Mouse (Mus musculus) liver, embryonic 15.5 days (tissue): ENCODE measurements at regions not wholly inside any gene's neighbourhood (a gene's known extent, or its start where the extent isn't known, plus 50 kb on each side); places are given as distances from the start of the nearest gene placed in this dataset.

Experiments used
- ATAC-seq: fragments of 200-750 bp; cut with Nextera tagmentation; 2 replicates; pipeline ENCODE4 v1.8.0; 2017; ENCODE audit warnings: moderate number of reproducible peaks, mild to moderate bottlenecking, moderate library complexity; ENCODE audit not compliant: insufficient read depth
- H3K27ac ChIP-seq: fragments of 300-500 bp; sonication (generic); replicated peaks from 2 replicates; pipeline ENCODE4 v1.5.1; 2015; ENCODE audit warnings: mild to moderate bottlenecking, inconsistent platforms
- H3K27me3 ChIP-seq: fragments of 300-500 bp; sonication (generic); 2 replicates; pipeline ENCODE4 v1.6.1; 2015; ENCODE audit warnings: mild to moderate bottlenecking, inconsistent platforms
- H3K36me3 ChIP-seq: fragments of 300-500 bp; sonication (generic); replicated peaks from 2 replicates; pipeline ENCODE4 v1.6.1; 2015; ENCODE audit warnings: moderate library complexity, mild to moderate bottlenecking, inconsistent platforms
- H3K4me1 ChIP-seq: fragments of 300-500 bp; sonication (generic); replicated peaks from 2 replicates; pipeline ENCODE4 v1.6.1; 2015; ENCODE audit warnings: inconsistent platforms
- H3K4me2 ChIP-seq: fragments of 300-500 bp; sonication (generic); 2 replicates; pipeline ENCODE4 v1.6.1; 2015; ENCODE audit warnings: moderate library complexity, mild to moderate bottlenecking, inconsistent platforms
- H3K4me3 ChIP-seq: fragments of 300-500 bp; sonication (generic); replicated peaks from 2 replicates; pipeline ENCODE4 v1.5.1; 2015; ENCODE audit warnings: mild to moderate bottlenecking, inconsistent platforms
- H3K9ac ChIP-seq: fragments of 300-500 bp; sonication (generic); 2 replicates; pipeline ENCODE4 v1.6.1; 2015; ENCODE audit warnings: moderate library complexity, mild to moderate bottlenecking, inconsistent platforms
- H3K9me3 ChIP-seq: fragments of 300-500 bp; sonication (generic); replicated peaks from 2 replicates; pipeline ENCODE4 v1.6.1; 2016; ENCODE audit warnings: inconsistent platforms
- WGBS: fragments of 180-500 bp; shearing (Covaris S2); methylation state at CpG from one replicate; pipeline ENCODE4 v1.1.7; 2015; ENCODE audit warnings: mixed read lengths; ENCODE audit not compliant: insufficient replicate concordance; 5-methylcytosine and 5-hydroxymethylcytosine counted together

DNA sequence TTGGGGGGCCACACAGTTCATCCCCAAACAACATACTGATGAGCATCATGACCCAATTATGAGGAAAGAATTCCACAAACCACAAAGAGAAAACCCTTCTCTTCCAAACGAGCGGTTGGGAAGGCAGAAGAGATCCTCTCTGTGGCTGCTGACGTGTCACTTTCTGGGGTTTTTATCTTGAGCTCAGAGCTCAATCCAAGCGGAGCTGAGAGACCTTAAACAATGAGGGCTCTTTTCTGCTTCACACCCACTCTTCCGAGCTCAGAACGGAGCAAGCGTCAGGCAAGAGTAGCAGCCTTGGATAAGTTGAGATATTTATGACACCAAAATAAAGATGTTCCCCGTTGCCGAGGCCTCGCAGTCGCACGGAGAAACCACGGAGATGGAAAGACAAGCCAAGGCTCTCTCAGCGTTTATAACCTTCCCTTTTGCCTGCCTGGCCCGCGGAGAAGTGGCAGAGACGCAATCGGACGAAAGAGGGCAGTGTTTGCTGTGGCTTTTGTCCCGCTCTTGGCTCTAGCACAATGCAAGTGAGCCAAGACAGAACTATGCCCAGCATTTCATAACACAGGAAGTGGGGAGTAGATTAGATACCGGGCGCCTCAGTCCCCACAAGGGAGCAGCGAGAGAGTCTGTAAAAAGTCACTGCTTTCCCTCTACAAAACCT, 100.7 kb downstream of the Chic2 start:
- Histone ChIP-seq H3K4me1 (no peaks in the 10 kb centered on the region), H3K36me3 (no peaks in the 10 kb centered on the region), H3K9me3 (no peaks in the 10 kb centered on the region), H3K4me2 (peak overlapping the region; percentile 36), H3K9ac (no peak overlapping the region), H3K27me3 (peaks cover 37% of the 10 kb centered on the region), H3K4me3 (no peak overlapping the region), H3K27ac (no peak overlapping the region)
- WGBS, result 1% methylated on average over 23 of the region's 23 CpGs
- ATAC-seq, result no peak; the same call in 1 of the 2 replicates

DNA sequence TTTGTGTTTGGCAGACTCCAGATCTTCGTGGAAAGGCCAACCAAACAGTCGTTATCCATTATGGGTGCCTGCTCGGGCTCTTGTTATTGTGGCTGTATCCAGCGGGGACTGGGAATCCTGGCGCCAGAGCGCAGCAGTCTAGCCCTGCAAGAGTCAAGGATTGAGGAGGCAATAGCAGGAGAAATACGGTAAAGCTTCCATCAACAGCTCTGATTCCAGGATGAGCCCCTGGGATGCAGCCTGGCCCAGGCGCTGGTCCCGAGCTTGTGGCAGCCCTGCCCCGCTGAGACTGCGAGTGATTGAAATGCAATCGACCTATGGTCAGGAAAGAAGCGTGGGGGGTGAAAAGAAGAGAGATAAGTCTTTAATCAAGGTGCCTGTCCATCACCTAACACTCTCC, 103.1 kb downstream of the Chic2 start:
- 22% methylated on average over 13 of the region's 13 CpGs for WGBS
- Histone ChIP-seq H3K4me1 (no peaks in the 10 kb centered on the region), H3K9me3 (no peaks in the 10 kb centered on the region), H3K36me3 (no peaks in the 10 kb centered on the region), H3K4me3 (no peak overlapping the region), H3K27ac (no peak overlapping the region), H3K4me2 (no peak overlapping the region), H3K9ac (no peak overlapping the region), H3K27me3 (peaks cover 37% of the 10 kb centered on the region)
- no peak for ATAC-seq

DNA sequence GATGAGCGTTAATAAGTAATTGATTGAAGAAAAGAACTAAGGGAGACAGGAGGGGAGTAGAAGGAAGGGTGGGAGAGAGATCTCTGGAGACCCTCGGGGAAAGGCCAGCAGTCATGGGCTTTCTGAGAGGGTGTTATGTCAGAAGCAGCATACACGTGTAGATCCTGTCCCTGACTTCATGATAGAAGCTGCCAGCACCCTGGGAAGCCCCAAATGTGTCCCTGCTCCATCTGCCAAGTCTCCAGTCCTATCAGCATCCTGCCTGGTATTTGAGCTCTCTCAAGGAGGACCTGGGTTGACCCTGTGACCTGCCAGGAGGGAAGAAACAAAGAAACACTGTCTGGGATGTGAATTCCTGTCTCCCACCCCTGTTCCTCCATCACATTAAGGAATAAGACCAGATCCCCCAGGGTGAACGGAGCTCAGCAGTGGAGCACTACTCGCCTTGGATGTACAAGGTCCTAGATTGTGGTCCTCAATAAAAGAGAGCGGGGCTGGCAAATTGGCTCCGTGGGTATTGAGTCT, 107.1 kb downstream of the Chic2 start:
- H3K9me3 ChIP-seq, result no peaks in the 10 kb centered on the region
- no peak for ATAC-seq
- no peak overlapping the region for H3K4me3 ChIP-seq
- H3K27me3 ChIP-seq, result peaks cover 26% of the 10 kb centered on the region
- H3K9ac ChIP-seq, result no peak overlapping the region
- H3K27ac ChIP-seq, result no peak overlapping the region
- 46% methylated on average over 7 of the region's 7 CpGs for WGBS
- no peaks in the 10 kb centered on the region for H3K36me3 ChIP-seq
- no peak overlapping the region for H3K4me2 ChIP-seq
- no peaks in the 10 kb centered on the region for H3K4me1 ChIP-seq

DNA sequence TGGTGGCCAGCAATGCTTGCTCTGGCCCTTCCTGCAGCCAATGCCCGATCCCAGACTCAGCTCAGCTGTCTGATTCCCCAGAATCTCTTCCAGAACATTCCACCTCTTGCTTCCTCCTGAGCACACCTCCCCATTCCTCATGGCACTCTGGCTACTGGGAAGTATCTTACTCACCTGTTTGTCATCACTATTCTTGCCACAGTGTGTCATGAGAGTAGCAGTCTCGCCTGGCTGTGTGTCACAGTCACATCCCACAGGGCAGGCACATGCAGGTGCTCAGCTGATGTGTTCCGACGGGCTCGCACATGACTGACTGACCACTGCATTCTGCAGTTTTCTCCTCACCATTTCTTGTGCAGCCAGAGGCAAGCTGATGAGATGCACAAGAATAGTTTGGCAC, 108.5 kb downstream of the Chic2 start:
- Histone ChIP-seq H3K27ac (no peak overlapping the region), H3K4me2 (no peak overlapping the region), H3K4me1 (no peaks in the 10 kb centered on the region), H3K36me3 (no peaks in the 10 kb centered on the region), H3K9ac (no peak overlapping the region), H3K4me3 (no peak overlapping the region), H3K27me3 (peaks cover 18% of the 10 kb centered on the region), H3K9me3 (no peaks in the 10 kb centered on the region)
- no peak for ATAC-seq
- 62% methylated on average over 5 of the region's 5 CpGs for WGBS

DNA sequence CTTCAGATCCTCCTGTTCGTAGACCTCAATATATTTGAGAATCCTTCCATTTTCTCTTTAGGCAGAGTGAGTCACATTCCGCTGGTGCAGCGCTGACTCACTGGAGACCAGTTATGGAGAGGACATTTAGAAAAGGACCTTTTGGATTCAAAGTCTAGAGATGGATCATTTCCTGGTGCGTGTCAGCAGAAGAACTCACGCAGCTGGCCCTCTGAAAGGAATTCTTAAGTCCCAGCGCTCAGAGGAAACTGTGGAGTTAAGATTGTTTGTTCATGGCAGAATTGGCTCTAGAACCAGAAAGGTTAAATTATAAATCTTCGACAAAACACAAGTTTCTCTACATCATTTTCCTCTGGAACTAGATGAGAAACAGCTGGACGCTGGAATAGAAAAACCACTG, 108.9 kb downstream of the Chic2 start:
- H3K36me3 ChIP-seq, result no peaks in the 10 kb centered on the region
- no peak overlapping the region for H3K27ac ChIP-seq
- H3K4me3 ChIP-seq, result no peak overlapping the region
- ATAC-seq, result no peak
- no peaks in the 10 kb centered on the region for H3K9me3 ChIP-seq
- 60% methylated on average over 8 of the region's 8 CpGs for WGBS
- H3K27me3 ChIP-seq, result peaks cover 15% of the 10 kb centered on the region
- no peak overlapping the region for H3K4me2 ChIP-seq
- no peak overlapping the region for H3K9ac ChIP-seq
- H3K4me1 ChIP-seq, result no peaks in the 10 kb centered on the region

DNA sequence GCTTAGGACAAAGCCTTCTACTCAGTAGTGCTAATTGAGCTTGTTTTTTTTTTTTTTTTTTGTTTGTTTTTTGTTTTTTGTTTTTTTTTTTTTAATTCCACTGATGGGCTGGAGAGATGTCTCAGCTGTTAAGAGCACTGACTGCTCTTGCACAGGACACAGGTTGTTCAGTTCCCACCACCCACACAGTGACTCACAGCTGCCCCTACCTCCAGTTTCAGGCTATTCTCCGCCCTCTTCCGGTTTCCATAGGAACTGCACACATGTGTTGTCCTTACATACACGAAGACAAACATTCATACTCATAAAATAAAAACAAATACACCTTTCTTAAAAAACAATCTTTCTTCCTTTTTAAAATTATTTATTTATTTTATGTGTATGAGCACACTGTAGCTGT, 111.3 kb downstream of the Chic2 start:
- no peak for ATAC-seq

DNA sequence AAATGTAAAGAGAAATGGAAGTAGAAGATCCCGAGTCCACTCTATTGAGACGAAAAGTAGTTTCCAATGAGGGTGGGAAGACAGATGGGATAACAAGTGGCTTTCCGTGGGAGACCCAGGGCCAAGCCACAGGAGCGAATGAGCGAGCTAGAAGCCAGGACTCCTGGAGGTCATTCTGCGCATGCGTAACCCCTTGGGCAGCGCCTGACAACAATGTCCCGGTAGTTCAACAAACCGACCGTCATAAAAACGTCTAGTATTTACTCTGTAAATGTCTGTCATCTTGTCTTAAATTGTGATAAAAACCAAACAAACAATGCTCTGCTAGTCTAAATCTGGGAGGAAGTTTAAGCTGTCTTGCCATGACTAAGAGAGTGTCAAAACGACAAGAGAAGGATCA, 112.4 kb downstream of the Chic2 start:
- ATAC-seq, result no peak
- H3K9ac ChIP-seq, result no peak overlapping the region
- no peak overlapping the region for H3K4me3 ChIP-seq
- 66% methylated on average over 13 of the region's 13 CpGs for WGBS
- H3K9me3 ChIP-seq, result no peaks in the 10 kb centered on the region
- no peaks in the 10 kb centered on the region for H3K36me3 ChIP-seq
- no peak overlapping the region for H3K27ac ChIP-seq
- no peaks in the 10 kb centered on the region for H3K4me1 ChIP-seq
- H3K4me2 ChIP-seq, result no peak overlapping the region
- H3K27me3 ChIP-seq, result no peaks in the 10 kb centered on the region

More for the DNA sequence above, 111.3 kb downstream of the Chic2 start:
- Histone ChIP-seq H3K27ac (no peak overlapping the region), H3K4me3 (no peak overlapping the region), H3K9ac (no peak overlapping the region), H3K9me3 (no peaks in the 10 kb centered on the region), H3K27me3 (no peaks in the 10 kb centered on the region), H3K4me1 (no peaks in the 10 kb centered on the region), H3K4me2 (no peak overlapping the region), H3K36me3 (no peaks in the 10 kb centered on the region)
- WGBS, result 66% methylated on average over 3 of the region's 3 CpGs

DNA sequence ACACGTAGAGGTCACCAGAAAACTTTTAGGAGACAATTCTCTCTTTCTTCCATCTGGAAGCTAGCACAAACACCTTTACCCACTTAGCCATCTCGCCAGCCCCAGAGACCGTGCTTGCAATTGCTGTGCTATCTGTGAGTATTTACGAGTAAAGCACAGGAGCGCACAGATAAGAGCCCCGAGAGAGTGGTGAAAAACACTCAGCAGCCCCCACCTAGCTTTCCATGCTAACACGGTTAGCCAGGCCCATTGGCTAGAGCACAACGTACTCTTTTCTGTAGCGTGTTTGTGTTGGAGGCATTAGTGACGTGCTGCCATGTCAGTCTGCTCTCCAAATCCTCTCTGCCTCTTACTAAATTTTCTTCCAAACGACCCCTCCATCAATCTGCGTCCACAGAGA, 112.8 kb downstream of the Chic2 start:
- no peak overlapping the region for H3K27ac ChIP-seq
- no peak overlapping the region for H3K4me2 ChIP-seq
- 62% methylated on average over 12 of the region's 12 CpGs for WGBS
- no peak overlapping the region for H3K9ac ChIP-seq
- H3K36me3 ChIP-seq, result no peaks in the 10 kb centered on the region
- H3K27me3 ChIP-seq, result no peaks in the 10 kb centered on the region
- no peaks in the 10 kb centered on the region for H3K9me3 ChIP-seq
- H3K4me3 ChIP-seq, result no peak overlapping the region
- ATAC-seq, result no peak
- no peaks in the 10 kb centered on the region for H3K4me1 ChIP-seq

DNA sequence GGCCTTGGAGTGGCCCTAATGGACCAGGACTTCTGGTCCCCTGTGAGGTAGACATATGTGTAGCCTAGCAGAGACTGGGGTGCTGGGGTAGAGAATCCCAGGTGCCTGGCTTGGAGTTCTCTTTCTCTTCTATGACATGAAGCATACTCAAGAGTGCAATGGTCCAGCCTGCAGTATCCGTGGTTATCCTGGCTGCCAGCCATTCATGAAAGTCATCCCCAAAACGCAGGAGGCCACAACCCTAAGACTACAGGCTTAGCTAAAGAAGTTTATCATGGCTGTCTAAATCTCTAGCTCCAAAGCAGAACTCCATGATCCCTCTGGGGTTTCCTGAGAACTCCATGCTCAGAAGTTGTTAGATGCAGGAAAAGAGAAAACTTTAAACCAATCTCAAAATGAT, 117.0 kb downstream of the Chic2 start:
- Histone ChIP-seq H3K4me2 (no peak overlapping the region), H3K4me3 (no peak overlapping the region), H3K36me3 (no peaks in the 10 kb centered on the region), H3K4me1 (no peaks in the 10 kb centered on the region), H3K27me3 (no peaks in the 10 kb centered on the region), H3K27ac (no peak overlapping the region), H3K9ac (no peak overlapping the region), H3K9me3 (no peaks in the 10 kb centered on the region)
- ATAC-seq, result no peak
- 43% methylated on average over 2 of the region's 2 CpGs for WGBS

DNA sequence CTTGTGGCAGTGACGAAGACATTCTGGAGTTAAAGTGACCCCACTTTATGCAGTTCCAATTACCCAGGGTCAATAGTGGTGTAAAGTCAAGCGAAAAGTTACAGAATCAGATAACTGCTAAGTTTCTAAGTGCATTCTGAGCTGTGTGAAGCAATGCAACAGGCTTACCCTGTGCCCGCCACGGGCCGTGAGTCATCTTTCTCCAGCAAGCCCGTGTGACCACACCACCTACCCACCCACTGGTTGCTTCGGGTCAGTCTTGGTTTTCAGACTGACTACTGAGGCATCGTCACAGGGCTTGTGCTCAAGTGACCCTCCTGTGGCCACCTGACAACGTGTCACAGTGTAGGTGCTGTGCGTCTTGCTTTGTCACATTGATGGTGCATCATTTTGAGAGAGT, 118.8 kb downstream of the Chic2 start:
- Histone ChIP-seq H3K27me3 (no peaks in the 10 kb centered on the region), H3K9me3 (no peaks in the 10 kb centered on the region), H3K4me3 (no peak overlapping the region), H3K4me1 (no peaks in the 10 kb centered on the region), H3K4me2 (no peak overlapping the region), H3K36me3 (no peaks in the 10 kb centered on the region), H3K27ac (no peak overlapping the region), H3K9ac (no peak overlapping the region)
- no peak for ATAC-seq
- 59% methylated on average over 10 of the region's 10 CpGs for WGBS

DNA sequence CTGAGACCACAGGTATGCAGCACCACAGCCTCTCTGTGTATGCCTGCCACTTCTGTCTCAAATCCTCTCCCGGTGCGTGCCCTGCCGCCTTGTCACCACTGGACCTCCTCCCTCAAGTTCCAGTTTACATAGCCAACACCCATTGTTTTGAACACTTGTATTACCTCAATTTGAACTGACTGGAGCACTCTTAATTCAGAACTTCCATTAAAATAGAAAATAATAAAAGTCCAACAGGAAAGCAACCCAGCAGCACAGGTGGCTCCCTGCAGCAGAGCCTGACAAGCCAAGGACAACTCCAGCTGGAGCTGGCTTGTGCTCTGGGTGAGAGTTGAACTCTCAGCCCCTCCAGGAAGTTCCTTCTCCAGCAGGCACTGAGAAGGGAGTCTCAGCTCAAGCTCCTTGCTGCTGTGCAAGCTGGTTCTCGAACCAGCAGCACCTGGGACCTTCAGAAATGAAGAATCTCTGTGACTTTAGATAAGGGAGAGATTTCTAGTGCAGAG, 120.5 kb downstream of the Chic2 start:
- no peaks in the 10 kb centered on the region for H3K4me1 ChIP-seq
- ATAC-seq, result no peak
- 68% methylated on average over 4 of the region's 4 CpGs for WGBS

DNA sequence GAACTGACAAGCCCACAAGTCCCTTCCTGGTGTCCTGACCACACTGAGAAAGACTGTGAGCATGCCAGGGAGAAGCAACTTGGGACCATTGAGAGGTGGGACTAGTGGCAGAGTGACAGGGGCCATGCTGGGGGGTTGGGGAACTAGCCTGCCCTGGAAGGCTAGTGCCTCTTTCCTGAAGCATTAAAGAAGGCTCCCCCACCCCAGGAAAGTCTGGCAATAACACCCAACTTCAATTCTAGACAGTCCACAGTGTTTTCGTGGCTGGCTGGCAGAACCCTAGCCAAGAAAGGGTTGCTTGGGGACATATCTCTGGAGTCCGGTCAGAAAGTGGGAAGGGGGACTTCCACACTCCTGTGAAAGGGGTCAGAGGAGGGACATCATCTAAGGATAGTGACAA, 121.2 kb downstream of the Chic2 start:
- Histone ChIP-seq H3K27me3 (no peaks in the 10 kb centered on the region), H3K36me3 (no peaks in the 10 kb centered on the region), H3K4me3 (no peak overlapping the region), H3K4me2 (no peak overlapping the region), H3K9me3 (no peaks in the 10 kb centered on the region), H3K9ac (no peak overlapping the region), H3K27ac (no peak overlapping the region), H3K4me1 (no peaks in the 10 kb centered on the region)
- WGBS, result 48% methylated on average over 2 of the region's 2 CpGs
- ATAC-seq, result no peak

More for the DNA sequence above, 120.5 kb downstream of the Chic2 start:
- no peak overlapping the region for H3K27ac ChIP-seq
- H3K27me3 ChIP-seq, result no peaks in the 10 kb centered on the region
- H3K36me3 ChIP-seq, result no peaks in the 10 kb centered on the region
- H3K9ac ChIP-seq, result no peak overlapping the region
- no peaks in the 10 kb centered on the region for H3K9me3 ChIP-seq
- no peak overlapping the region for H3K4me2 ChIP-seq
- H3K4me3 ChIP-seq, result no peak overlapping the region
